Mouse (Mus musculus) G1E (cell line): ENCODE data around the gene Osbp.

Experiments
- CTCF ChIP-seq: IDR thresholded peaks from 2 replicates; pipeline ENCODE4 v1.5.1; 2012; ENCODE audit warnings: low read depth, low read length, inconsistent platforms, mixed read lengths
- GATA1 ChIP-seq: IDR thresholded peaks from 2 replicates; pipeline ENCODE4 v1.6.1; 2012; ENCODE audit warnings: borderline replicate concordance, low read length, inconsistent platforms, mixed read lengths
- POLR2AphosphoS5 ChIP-seq: IDR thresholded peaks from 2 replicates; pipeline ENCODE4 v1.6.1; 2012; ENCODE audit warnings: low read depth, low read length, inconsistent platforms; ENCODE audit not compliant: insufficient replicate concordance
- TAL1 ChIP-seq: conservative IDR thresholded peaks from 2 replicates; pipeline ENCODE4 v1.6.1; 2012; ENCODE audit warnings: low read depth, low read length, inconsistent platforms, mixed read lengths

- TF ChIP-seq GATA1 (no peak), CTCF (peak; percentile 64), POLR2AphosphoS5 (no peak), TAL1 (no peak)
Measured at GRCm38 (mm10) chr19:12011560-12012556, 46.1 kb downstream of the Osbp start.
